In genomic region chr15:82187924-82188323, GRCm38 (mm10) we compare ENCODE assay signal across 24 mouse cellular contexts. TPM values are rescaled to one million over a fixed set of nuclear protein-coding genes. Genes with fewer than 3 reads are reported as not detected.
A peak's percentile ranks its signal among the peaks of the same experiment; 100 is the strongest.
DNase-seq lines count a peak whose midpoint lies in the region; ATAC-seq and TF ChIP-seq lines count a peak whose summit lies in the region.
"Had no signal": no experiment of that assay in that cellular context is flagged by ENCODE, and none has a peak within 500 bp of the region (broad histone marks: within the 10 kb centered on the region; RNA-seq: fewer than 3 reads in every experiment).

No protein-coding gene starts in this region.

- H3K9me3 ChIP-seq in CH12.LX (replicated peaks; ENCODE audit: low read length), result peaks cover 9% of the 10 kb centered on the region
- H3K9me3 ChIP-seq in liver, embryonic 16.5 days (replicated peaks; ENCODE audit: control insufficient read depth, low read length), result no peaks in the 10 kb centered on the region
- H3K9me3 ChIP-seq: midbrain, embryonic 12.5 days; neural tube, embryonic 15.5 days; stomach, embryonic 15.5 days had no signal

- TF ChIP-seq CTCF in kidney, adult 2 months (conservative IDR thresholded peaks at IDR 0.05; ENCODE audit: insufficient read depth, insufficient read length, low read depth, low read length), result no peak
- TF ChIP-seq CTCF in CH12.LX (conservative IDR thresholded peaks at IDR 0.05 in 1 of 2, IDR thresholded peaks at IDR 0.05 in 1 of 2; ENCODE audit: low read depth in 2 of 2, low read length in 2 of 2), result no peak
- TF ChIP-seq CTCF in thymus, adult 2 months (IDR thresholded peaks at IDR 0.05; ENCODE audit: borderline replicate concordance, control insufficient read depth, extremely low read depth, insufficient read depth, low read length, poor library complexity), result no peak

- TF ChIP-seq POLR2A in kidney, adult 2 months (IDR thresholded peaks at IDR 0.05; ENCODE audit: low read depth, low read length), result no peak
- TF ChIP-seq POLR2A in CH12.LX (IDR thresholded peaks at IDR 0.05; ENCODE audit: low read depth, low read length), result no peak
- TF ChIP-seq POLR2A in thymus, adult 2 months (IDR thresholded peaks at IDR 0.05; ENCODE audit: control insufficient read depth, extremely low read depth, insufficient read depth, low read length, poor library complexity), result no peak

- H3K4me3 ChIP-seq in kidney, adult 2 months (ENCODE audit: insufficient read depth, low read depth, low read length), result no peak overlapping the region
- H3K4me3 ChIP-seq in CH12.LX (replicated peaks in 1 of 3; ENCODE audit: low read depth in 2 of 3, low read length in 2 of 3, poor library complexity in 1 of 3), result no peak overlapping the region
- no peak overlapping the region for H3K4me3 ChIP-seq in liver, embryonic 16.5 days (ENCODE audit: low read depth, low read length)
- no peak overlapping the region for H3K4me3 ChIP-seq in thymus, adult 2 months (ENCODE audit: control insufficient read depth, insufficient read depth, low read length)
- H3K4me3 ChIP-seq: forebrain, embryonic 10.5 days; gastrocnemius, adult 2 months; heart, embryonic 12.5 days; left cerebral cortex, adult 2 months; midbrain, embryonic 12.5 days; neural tube, embryonic 15.5 days; stomach, embryonic 15.5 days had no signal

- H3K27ac ChIP-seq in kidney, adult 2 months (ENCODE audit: insufficient read depth, low read depth, low read length), result no peak overlapping the region
- H3K27ac ChIP-seq in CH12.LX (ENCODE audit: insufficient read depth, low read depth), result peak overlapping the region; percentile 35; the same call in 1 of the 2 replicates
- 0 out of 2 replicates have a peak overlapping the region, but pooled peaks have one; percentile 11 for H3K27ac ChIP-seq in liver, embryonic 16.5 days (ENCODE audit: low read length)
- no peak overlapping the region for H3K27ac ChIP-seq in thymus, adult 2 months (ENCODE audit: control insufficient read depth, insufficient read depth, low read length)
- H3K27ac ChIP-seq: forebrain, embryonic 10.5 days; gastrocnemius, adult 2 months; hindbrain, embryonic 14.5 days; kidney, postnatal 0 days; left cerebral cortex, adult 2 months; midbrain, embryonic 12.5 days; stomach, embryonic 15.5 days had no signal

- peaks cover 8% of the 10 kb centered on the region for H3K79me2 ChIP-seq in CH12.LX (replicated peaks; ENCODE audit: control insufficient read depth, extremely low read depth, insufficient read depth, poor library complexity, severe bottlenecking)

- no peak for ATAC-seq in liver, embryonic 16.5 days (ENCODE audit: low read depth)
- no peak for ATAC-seq in monocyte, adult 5-6 weeks (replicated peaks; ENCODE audit: insufficient number of reproducible peaks, low FRiP score, low TSS enrichment, poor library complexity, severe bottlenecking)
- ATAC-seq: forebrain, postnatal 0 days had no signal

- 61% methylated on average over 1 of the region's 1 CpGs for WGBS in kidney, adult 2 months
- 85% methylated on average over 1 of the region's 1 CpGs for WGBS in liver, embryonic 16.5 days (ENCODE audit: insufficient replicate concordance)
- WGBS in thymus, adult 2 months, result 93% methylated on average over 1 of the region's 1 CpGs

- H3K4me2 ChIP-seq in CH12.LX (ENCODE audit: insufficient read depth, low read depth, poor library complexity, severe bottlenecking), result no peak overlapping the region
- H3K4me2 ChIP-seq in liver, embryonic 16.5 days (ENCODE audit: low read depth, low read length), result no peak overlapping the region
- H3K4me2 ChIP-seq: heart, embryonic 12.5 days; hindbrain, embryonic 14.5 days; midbrain, embryonic 12.5 days; neural tube, embryonic 15.5 days; stomach, embryonic 15.5 days had no signal

- peaks cover 12% of the 10 kb centered on the region for H3K4me1 ChIP-seq in kidney, adult 2 months (ENCODE audit: control insufficient read depth, insufficient read depth, low read length)
- H3K4me1 ChIP-seq in CH12.LX (ENCODE audit: control insufficient read depth in 1 of 2, insufficient read depth in 2 of 2), result no peaks in the 10 kb centered on the region
- peaks cover 53% of the 10 kb centered on the region for H3K4me1 ChIP-seq in liver, embryonic 16.5 days (ENCODE audit: control insufficient read depth, low read depth, low read length)
- H3K4me1 ChIP-seq in thymus, adult 2 months (replicated peaks; ENCODE audit: control insufficient read depth, insufficient read depth, low read length), result peaks cover 12% of the 10 kb centered on the region; the same call in 1 of the 2 replicates
- H3K4me1 ChIP-seq: forebrain, embryonic 10.5 days; midbrain, embryonic 12.5 days; neural tube, embryonic 15.5 days had no signal

- no peak for TF ChIP-seq RAD21 in CH12.LX (IDR thresholded peaks at IDR 0.05; ENCODE audit: low read depth, low read length)

- in situ Hi-C loops in CH12.LX (cut with MboI; ENCODE audit: low pct_ligation_motif_present, low pct_unique_long_range_greater_than_20kb, low sequenced_read_pairs), result no loop called here

- H3K9ac ChIP-seq in CH12.LX (ENCODE audit: insufficient read depth, low read depth), result no peak overlapping the region
- no peak overlapping the region for H3K9ac ChIP-seq in liver, embryonic 16.5 days (ENCODE audit: low read depth, low read length)
- H3K9ac ChIP-seq: forebrain, postnatal 0 days; heart, embryonic 12.5 days; hindbrain, embryonic 14.5 days; midbrain, embryonic 12.5 days; neural tube, embryonic 15.5 days; stomach, embryonic 15.5 days had no signal

- no peaks in the 10 kb centered on the region; the same call in 1 of the 2 replicates for H3K36me3 ChIP-seq in kidney, adult 2 months (ENCODE audit: control insufficient read depth, insufficient read depth, low read length)
- peaks cover 83 to 100% of the 10 kb centered on the region in 2 experiments for H3K36me3 ChIP-seq in CH12.LX (replicated peaks in 1 of 2; ENCODE audit: control insufficient read depth in 1 of 2, insufficient read depth in 1 of 2, low read length in 1 of 2)
- peaks cover 27% of the 10 kb centered on the region for H3K36me3 ChIP-seq in liver, embryonic 16.5 days (ENCODE audit: control insufficient read depth, insufficient read depth)
- peaks cover 59% of the 10 kb centered on the region for H3K36me3 ChIP-seq in thymus, adult 2 months (ENCODE audit: control insufficient read depth, insufficient read depth, low read length)

- no peaks in the 10 kb centered on the region for H3K27me3 ChIP-seq in kidney, adult 2 months (replicated peaks; ENCODE audit: control insufficient read depth, insufficient read depth, low read length)
- no peaks in the 10 kb centered on the region for H3K27me3 ChIP-seq in CH12.LX (replicated peaks)
- no peaks in the 10 kb centered on the region for H3K27me3 ChIP-seq in liver, embryonic 16.5 days (ENCODE audit: control insufficient read depth, insufficient read depth, low read depth, low read length)
- H3K27me3 ChIP-seq in thymus, adult 2 months (ENCODE audit: control insufficient read depth, insufficient read depth, low read length), result no peaks in the 10 kb centered on the region
- H3K27me3 ChIP-seq: midbrain, embryonic 12.5 days; neural tube, embryonic 15.5 days; stomach, embryonic 15.5 days had no signal

- DNase-seq in kidney, adult 2 months, result peak; percentile 14
- no peak for DNase-seq in kidney, postnatal 36 days
- no peak for DNase-seq in CH12.LX (ENCODE audit: extremely low read depth)
- peak; percentile 92 for DNase-seq in ZHBTc4 (ENCODE audit: low read depth, low spot score)
- DNase-seq in adrenal gland, postnatal 4 days (ENCODE audit: low spot score in 2 of 2), result no peak
- no peak for DNase-seq in thymus, adult 2 months
- DNase-seq: adrenal gland, adult 8-10 months; cerebellum, adult 11 months; forebrain, postnatal 0 days; kidney, adult 11 months; lung, postnatal 10 days; thymus, adult 18-20 months had no signal

- no peak for TF ChIP-seq EP300 in CH12.LX (IDR thresholded peaks at IDR 0.05; ENCODE audit: low read length)

- dilution Hi-C loops in CH12.LX (cut with MboI; ENCODE audit: extremely low pct_ligation_motif_present, extremely low pct_unique_long_range_greater_than_20kb, low sequenced_read_pairs), result no loop called here

TF ChIP-seq in CH12.LX, 34 proteins besides CTCF, POLR2A, EP300 and RAD21 (continues in another document):
- TF ChIP-seq E2F4 (IDR thresholded peaks at IDR 0.05; ENCODE audit: insufficient replicate concordance, low read depth, low read length), result no peak
- TF ChIP-seq KAT2A (IDR thresholded peaks at IDR 0.05; ENCODE audit: insufficient replicate concordance, low read length), result no peak

RNA-seq across cellular contexts. Expression of gene Shisa8, which starts 24.7 kb away (rescaled TPM):
- polyA plus RNA-seq in kidney, adult 2 months (2012; rRNA removed), result 0.08 and 0.09 TPM in 2 replicates
- total RNA-seq in CH12.LX (2012; rRNA removed) (152 and 159 TPM in 2 replicates), CH12.LX (2014; rRNA removed) (94.6 and 103 TPM in 2 replicates)
- 64.2 and 83.4 TPM in 2 replicates for polyA plus RNA-seq in CH12.LX (2012; ENCODE audit: insufficient read length, low read depth)
- polyA plus RNA-seq in liver, embryonic 16.5 days (2015; fragmentation: Nextera tagmentation; extraction: Ambion mirVana), result 0.11 TPM in 2 replicates
- total RNA-seq in monocyte, adult 5-6 weeks (2017), result not detected in 3 replicates
- under 1 TPM; 0.70 to 0.79 TPM for total RNA-seq in adrenal gland, postnatal 4 days (2021)
- polyA plus RNA-seq in thymus, adult 2 months (2012; rRNA removed), result 0.93 and 1.1 TPM in 2 replicates
- total RNA-seq: gastrocnemius, adult 2 months; MEL had no signal

RNA-seq across cellular contexts. Expression of gene Tnfrsf13c, which starts 36.2 kb away (rescaled TPM):
- 0.24 and 3.5 TPM in 2 replicates for polyA plus RNA-seq in kidney, adult 2 months (2012; rRNA removed)
- total RNA-seq in CH12.LX (2012; rRNA removed), result 287 and 334 TPM in 2 replicates
- 188 and 204 TPM in 2 replicates for total RNA-seq in CH12.LX (2014; rRNA removed)
- 219 and 257 TPM in 2 replicates for polyA plus RNA-seq in CH12.LX (2012; ENCODE audit: insufficient read length, low read depth)
- polyA plus RNA-seq in liver, embryonic 16.5 days (2015; fragmentation: Nextera tagmentation; extraction: Ambion mirVana), result 0.40 and 0.93 TPM in 2 replicates
- 13.6 to 19.3 TPM (median 17.9 TPM) in 3 replicates for total RNA-seq in monocyte, adult 5-6 weeks (2017)
- total RNA-seq in adrenal gland, postnatal 4 days (2021), result 1 to 10 TPM in 1 of 2 experiments, under 1 TPM in 1; 0.65 to 1.5 TPM
- polyA plus RNA-seq in thymus, adult 2 months (2012; rRNA removed), result 4.3 and 7.0 TPM in 2 replicates
- total RNA-seq: gastrocnemius, adult 2 months had no signal
- polyA plus RNA-seq: forebrain, embryonic 10.5 days; heart, embryonic 12.5 days; midbrain, embryonic 12.5 days had no signal

RNA-seq across cellular contexts. Expression of gene Srebf2, which starts 40.9 kb away (rescaled TPM):
- polyA plus RNA-seq in kidney, adult 2 months (2012; rRNA removed), result 102 and 118 TPM in 2 replicates
- total RNA-seq in CH12.LX (2012; rRNA removed) (130 and 159 TPM in 2 replicates), CH12.LX (2014; rRNA removed) (77.6 and 94.3 TPM in 2 replicates)
- polyA plus RNA-seq in CH12.LX (2012; ENCODE audit: insufficient read length, low read depth), result 214 and 253 TPM in 2 replicates
- polyA plus RNA-seq in liver, embryonic 16.5 days (2015; fragmentation: Nextera tagmentation; extraction: Ambion mirVana), result 51.9 and 53.2 TPM in 2 replicates
- 43.2 to 64.7 TPM (median 49.7 TPM) in 3 replicates for total RNA-seq in monocyte, adult 5-6 weeks (2017)
- 10 to 100 TPM; 54.6 to 71.7 TPM for total RNA-seq in adrenal gland, postnatal 4 days (2021)
- 410 and 478 TPM in 2 replicates for polyA plus RNA-seq in thymus, adult 2 months (2012; rRNA removed)

RNA-seq across cellular contexts. Expression of gene Cenpm, which starts 56.6 kb away (rescaled TPM):
- 2.2 and 2.3 TPM in 2 replicates for polyA plus RNA-seq in kidney, adult 2 months (2012; rRNA removed)
- total RNA-seq in CH12.LX (2012; rRNA removed), result 31.5 and 34.2 TPM in 2 replicates
- total RNA-seq in CH12.LX (2014; rRNA removed), result 17.1 and 22.8 TPM in 2 replicates
- 39.6 and 44.0 TPM in 2 replicates for polyA plus RNA-seq in CH12.LX (2012; ENCODE audit: insufficient read length, low read depth)
- 27.1 and 31.0 TPM in 2 replicates for polyA plus RNA-seq in liver, embryonic 16.5 days (2015; fragmentation: Nextera tagmentation; extraction: Ambion mirVana)
- total RNA-seq in monocyte, adult 5-6 weeks (2017), result not detected in 3 replicates
- total RNA-seq in adrenal gland, postnatal 4 days (2021), result 10 to 100 TPM; 12.8 to 16.8 TPM
- polyA plus RNA-seq in thymus, adult 2 months (2012; rRNA removed), result 44.8 and 68.0 TPM in 2 replicates
- total RNA-seq: gastrocnemius, adult 2 months had no signal

Comparison
In these comparisons a context has a peak if more than half of its experiments do, and no peak if none do; other contexts are left out.
1. DNase-seq: peak in kidney, adult 2 months (single experiment) and ZHBTc4 (single experiment); none in kidney, postnatal 36 days (0 of 2), CH12.LX (single experiment), adrenal gland, postnatal 4 days (0 of 2) and thymus, adult 2 months (single experiment).
2. H3K27ac ChIP-seq: peak in CH12.LX (single experiment) and liver, embryonic 16.5 days (single experiment); none in kidney, adult 2 months (single experiment) and thymus, adult 2 months (single experiment).
3. RNA of gene Shisa8, which starts 24.7 kb away (polyA plus RNA-seq): 64.2 to 83.4 TPM in CH12.LX; 0.93 to 1.1 TPM in thymus, adult 2 months, 0.11 TPM in liver, embryonic 16.5 days and 0.08 to 0.09 TPM in kidney, adult 2 months; every median in the first group is over 10 times any median in the second.
4. RNA of gene Tnfrsf13c, which starts 36.2 kb away (polyA plus RNA-seq): 219 to 257 TPM in CH12.LX; 4.3 to 7.0 TPM in thymus, adult 2 months, 0.24 to 3.5 TPM in kidney, adult 2 months and 0.40 to 0.93 TPM in liver, embryonic 16.5 days; every median in the first group is over 10 times any median in the second.